Mouse (Mus musculus) neural tube, embryonic 15.5 days (tissue): Measurements from ENCODE around the gene Chmp3. TPM values are rescaled to one million over a fixed set of nuclear protein-coding genes. Genes with fewer than 3 reads are reported as not detected.
A peak's percentile ranks its signal among the peaks of the same experiment; 100 is the strongest.

Experiments
- ATAC-seq: fragments of 200-750 bp; cut with Nextera tagmentation; 2 replicates; pipeline ENCODE4 v1.8.0; 2017; ENCODE audit warnings: mild to moderate bottlenecking, moderate TSS enrichment, moderate library complexity; ENCODE audit not compliant: low FRiP score
- H3K27ac ChIP-seq: fragments of 300-500 bp; sonication (generic); replicated peaks from 2 replicates; pipeline ENCODE4 v1.5.1; 2015; ENCODE audit warnings: mild to moderate bottlenecking, inconsistent platforms
- H3K27me3 ChIP-seq: fragments of 300-500 bp; sonication (generic); replicated peaks from 2 replicates; pipeline ENCODE4 v1.6.1; 2015; ENCODE audit warnings: inconsistent platforms
- H3K36me3 ChIP-seq: fragments of 300-500 bp; sonication (generic); 2 replicates; pipeline ENCODE4 v1.6.1; 2015; ENCODE audit warnings: inconsistent platforms
- H3K4me1 ChIP-seq: fragments of 300-500 bp; sonication (generic); 2 replicates; pipeline ENCODE4 v1.6.1; 2015; ENCODE audit warnings: inconsistent platforms
- H3K4me2 ChIP-seq: fragments of 300-500 bp; sonication (generic); 2 replicates; pipeline ENCODE4 v1.6.1; 2015; ENCODE audit warnings: inconsistent platforms, mild to moderate bottlenecking, moderate library complexity
- H3K4me3 ChIP-seq: fragments of 300-500 bp; sonication (generic); replicated peaks from 2 replicates; pipeline ENCODE4 v1.5.1; 2015; ENCODE audit warnings: mild to moderate bottlenecking, inconsistent platforms
- H3K9ac ChIP-seq: fragments of 300-500 bp; sonication (generic); replicated peaks from 2 replicates; pipeline ENCODE4 v1.6.1; 2015; ENCODE audit warnings: mild to moderate bottlenecking, inconsistent platforms
- H3K9me3 ChIP-seq: fragments of 300-500 bp; sonication (generic); replicated peaks from 2 replicates; pipeline ENCODE4 v1.6.1; 2016; ENCODE audit warnings: inconsistent platforms
- WGBS: fragments of 180-500 bp; shearing (Covaris S2); methylation state at CpG from one replicate; pipeline ENCODE4 v1.1.7; 2015; ENCODE audit warnings: mixed read lengths; 5-methylcytosine and 5-hydroxymethylcytosine counted together
- polyA plus RNA-seq: library from polyadenylated mRNA; unstranded; fragments of >200 nt; fragmentation: Nextera tagmentation; extraction: Ambion mirVana; gene quantifications from 2 replicates; pipeline ENCODE4 v1.2.1, GENCODE M21; 2015

Chmp3 gene
- polyA plus RNA-seq, result 58.6 and 62.8 TPM in 2 replicates

DNA sequence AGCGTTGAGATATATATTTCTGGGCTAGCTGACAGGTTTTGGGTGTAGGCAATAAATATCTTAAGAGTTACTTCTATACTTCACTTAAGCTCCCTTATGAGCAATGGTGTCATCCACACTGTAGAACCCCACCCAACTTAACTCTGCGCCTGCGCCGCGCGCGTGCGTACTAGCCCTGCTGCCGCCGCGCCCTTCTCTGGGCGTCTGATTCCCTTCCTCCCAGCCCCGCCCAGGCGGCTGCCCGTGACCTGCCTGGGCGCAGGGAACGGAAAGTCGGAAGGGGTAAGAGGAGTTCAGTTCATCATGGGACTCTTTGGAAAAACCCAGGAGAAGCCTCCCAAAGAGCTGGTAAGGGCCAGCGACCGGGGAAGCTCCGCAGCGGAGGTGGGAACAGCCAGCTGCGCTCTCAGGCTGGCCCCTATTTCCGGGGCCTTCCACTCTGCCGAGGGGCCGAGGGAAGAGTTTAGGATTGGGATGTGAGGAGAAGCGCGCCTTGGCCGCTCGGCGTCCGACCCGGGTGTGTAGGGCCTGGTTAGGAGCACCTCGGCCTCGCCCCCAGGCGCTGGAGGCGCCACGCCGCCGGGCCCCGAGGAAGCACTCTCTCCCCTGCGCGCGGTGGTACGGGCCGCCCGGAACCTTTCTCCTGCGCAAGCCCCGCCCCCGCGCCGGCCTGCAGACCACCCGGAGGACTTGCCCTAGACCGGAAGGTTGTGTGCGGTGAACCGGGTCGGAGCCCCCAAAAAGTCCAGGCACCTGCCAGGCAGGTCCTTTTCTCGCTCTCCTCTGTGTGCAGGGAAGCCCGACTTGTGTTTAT lies at the start of gene Chmp3:
Gene Chmp3 (plus strand): TSS at position 112 of the 814 bp plus-strand sequence.
- H3K9me3 ChIP-seq, result no peaks in the 10 kb centered on the region
- WGBS, result under 1% methylated on average over 57 of the region's 59 CpGs
- H3K27me3 ChIP-seq, result 0 out of 2 replicates have a peak, but pooled peaks cover 3% of the 10 kb centered on the region
- H3K4me1 ChIP-seq, result peaks cover 9% of the 10 kb centered on the region
- H3K36me3 ChIP-seq, result no peaks in the 10 kb centered on the region
- peak within 1 kb of the TSS; percentile 62 for H3K4me2 ChIP-seq
- H3K4me3 ChIP-seq, result peak within 1 kb of the TSS; percentile 87
- H3K27ac ChIP-seq, result peak within 1 kb of the TSS; percentile 99
- peak within 1 kb of the TSS; percentile 98 for H3K9ac ChIP-seq
- ATAC-seq, result peak; percentile 99

DNA sequence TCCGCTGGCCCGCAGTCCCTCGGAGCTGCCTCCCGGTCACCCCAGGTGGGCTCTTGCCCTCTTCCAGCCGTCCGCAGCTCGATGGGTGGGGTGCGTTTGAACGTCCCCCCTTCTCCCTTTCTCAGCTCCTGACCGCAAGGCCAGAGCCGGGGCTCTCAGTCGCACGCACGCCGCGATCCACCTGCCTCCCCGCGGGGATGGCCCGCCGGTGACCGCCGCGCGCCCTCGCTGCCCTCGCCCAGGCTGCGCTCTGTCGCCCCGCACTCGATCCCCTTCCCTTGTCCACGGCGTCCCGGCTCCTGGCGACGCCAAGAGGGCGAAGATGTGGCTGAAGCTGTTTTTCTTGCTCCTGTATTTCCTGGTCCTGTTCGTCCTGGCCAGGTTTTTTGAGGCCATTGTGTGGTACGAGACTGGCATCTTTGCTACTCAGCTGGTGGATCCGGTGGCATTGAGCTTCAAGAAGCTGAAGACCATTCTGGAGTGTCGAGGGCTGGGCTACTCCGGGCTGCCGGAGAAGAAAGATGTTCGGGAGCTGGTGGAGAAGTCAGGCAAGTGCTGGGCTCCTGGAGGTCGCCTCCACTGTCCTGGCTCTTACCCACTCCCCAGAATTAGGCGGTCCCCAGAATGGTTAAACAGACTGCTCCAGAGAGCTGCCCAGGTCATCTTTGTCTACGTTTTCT lies 49.1 kb upstream of the Chmp3 start:
- Histone ChIP-seq H3K4me1 (peaks cover 17% of the 10 kb centered on the region), H3K36me3 (0 out of 2 replicates have a peak, but pooled peaks cover 5% of the 10 kb centered on the region), H3K4me3 (peak overlapping the region; percentile 93), H3K9me3 (no peaks in the 10 kb centered on the region), H3K27me3 (no peaks in the 10 kb centered on the region), H3K4me2 (peak overlapping the region; percentile 64), H3K27ac (peak overlapping the region; percentile 99), H3K9ac (peak overlapping the region; percentile 99)
- under 1% methylated on average over 46 of the region's 46 CpGs for WGBS
- ATAC-seq, result peak; percentile 57

DNA sequence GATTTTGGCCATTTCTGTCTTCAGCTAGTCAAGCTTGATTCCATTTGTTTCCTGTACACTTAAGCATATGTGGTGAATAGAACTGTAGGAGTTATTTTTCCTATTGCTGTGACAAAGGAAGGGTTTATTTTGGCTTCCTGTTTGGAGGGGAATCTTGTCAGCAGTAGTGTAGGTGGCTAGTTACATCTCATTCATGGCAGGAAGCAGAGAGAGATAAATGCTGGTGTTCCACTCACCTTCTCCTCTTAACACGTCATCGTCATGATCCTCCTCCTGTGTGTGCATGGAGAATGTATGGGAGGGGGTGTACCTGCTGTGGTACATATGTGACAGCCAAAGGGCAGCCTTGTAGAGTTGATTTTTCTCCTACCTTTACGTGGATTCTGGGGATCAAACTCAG lies 43.0 kb upstream of the Chmp3 start:
- Histone ChIP-seq H3K4me1 (peaks cover 13% of the 10 kb centered on the region), H3K27ac (no peak overlapping the region), H3K4me2 (no peak overlapping the region), H3K9me3 (no peaks in the 10 kb centered on the region), H3K36me3 (peaks cover 22% of the 10 kb centered on the region), H3K27me3 (no peaks in the 10 kb centered on the region), H3K9ac (no peak overlapping the region), H3K4me3 (no peak overlapping the region)
- no peak for ATAC-seq
- WGBS, result 94% methylated on average over 3 of the region's 3 CpGs

DNA sequence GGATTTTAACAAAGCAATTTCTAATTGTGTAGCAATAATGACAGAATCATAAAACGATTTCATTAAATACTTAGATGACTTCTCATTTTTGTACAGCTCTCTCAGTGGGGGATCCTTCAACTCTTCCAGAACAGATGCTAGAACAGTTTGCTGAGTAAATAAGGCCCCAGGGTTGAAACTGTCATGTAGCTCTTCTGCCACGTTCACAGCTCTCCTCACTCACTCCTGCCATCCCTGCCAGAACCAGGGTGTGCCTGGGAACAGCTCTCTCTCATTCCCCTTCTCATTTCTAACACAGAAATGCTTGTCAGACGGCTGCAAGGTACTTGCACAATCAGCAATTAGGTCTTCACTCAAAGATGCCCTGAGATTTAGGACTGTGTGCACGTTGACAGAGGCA lies 40.6 kb upstream of the Chmp3 start:
- Histone ChIP-seq H3K27me3 (no peaks in the 10 kb centered on the region), H3K27ac (no peak overlapping the region), H3K9ac (no peak overlapping the region), H3K9me3 (no peaks in the 10 kb centered on the region), H3K4me2 (no peak overlapping the region), H3K4me1 (peaks cover 3% of the 10 kb centered on the region; the same call in 1 of the 2 replicates), H3K36me3 (peaks cover 26% of the 10 kb centered on the region), H3K4me3 (no peak overlapping the region)
- no peak for ATAC-seq
- WGBS, result 51% methylated on average over 4 of the region's 4 CpGs

DNA sequence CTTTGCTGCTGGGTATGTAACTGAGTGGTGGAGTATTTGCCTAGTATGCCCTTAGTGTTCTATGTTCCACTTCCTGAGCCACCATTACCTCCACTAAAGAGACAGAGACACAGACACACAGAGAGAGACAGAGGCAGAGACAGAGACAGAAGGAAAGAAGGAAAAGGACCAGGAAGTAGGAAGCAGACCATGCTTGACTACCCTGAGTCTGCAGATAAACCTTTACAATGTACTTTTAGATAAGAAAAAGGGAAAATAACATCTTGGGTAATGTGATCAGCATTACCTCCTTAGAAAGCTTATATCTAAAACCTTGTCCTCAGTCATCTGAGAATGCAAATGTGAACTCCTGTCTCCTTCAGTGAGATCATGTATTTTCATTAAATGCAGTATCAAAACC lies 39.9 kb upstream of the Chmp3 start:
- Histone ChIP-seq H3K36me3 (peaks cover 29% of the 10 kb centered on the region), H3K4me3 (no peak overlapping the region), H3K4me1 (0 out of 2 replicates have a peak, but pooled peaks cover 3% of the 10 kb centered on the region), H3K4me2 (no peak overlapping the region), H3K9ac (no peak overlapping the region), H3K27me3 (no peaks in the 10 kb centered on the region), H3K27ac (no peak overlapping the region), H3K9me3 (no peaks in the 10 kb centered on the region)
- no peak for ATAC-seq

DNA sequence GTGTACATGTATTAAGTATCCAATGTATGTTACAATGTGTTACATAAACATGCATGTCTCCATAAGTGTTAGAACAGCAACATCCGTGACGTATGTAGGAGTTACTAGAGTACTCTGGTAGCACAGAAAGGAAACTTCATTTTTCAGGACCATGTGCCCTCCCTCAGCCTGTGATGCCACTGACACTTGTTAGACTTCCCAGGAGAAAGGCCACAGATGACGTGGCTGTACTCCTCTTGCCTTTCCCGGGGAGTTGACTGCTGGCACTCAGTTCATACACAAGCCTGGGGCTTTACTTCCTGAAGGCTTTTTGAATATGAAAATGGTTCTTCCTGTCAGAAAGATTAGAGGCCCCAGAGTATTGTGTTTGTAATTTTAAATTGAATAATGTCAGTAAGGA lies 39.5 kb upstream of the Chmp3 start:
- no peak overlapping the region for H3K4me2 ChIP-seq
- H3K9ac ChIP-seq, result no peak overlapping the region
- no peaks in the 10 kb centered on the region for H3K9me3 ChIP-seq
- H3K27me3 ChIP-seq, result no peaks in the 10 kb centered on the region
- 89% methylated on average over 4 of the region's 4 CpGs for WGBS
- no peak for ATAC-seq
- no peak overlapping the region for H3K4me3 ChIP-seq
- 0 out of 2 replicates have a peak, but pooled peaks cover 3% of the 10 kb centered on the region for H3K4me1 ChIP-seq
- H3K27ac ChIP-seq, result no peak overlapping the region
- peaks cover 31% of the 10 kb centered on the region for H3K36me3 ChIP-seq

DNA sequence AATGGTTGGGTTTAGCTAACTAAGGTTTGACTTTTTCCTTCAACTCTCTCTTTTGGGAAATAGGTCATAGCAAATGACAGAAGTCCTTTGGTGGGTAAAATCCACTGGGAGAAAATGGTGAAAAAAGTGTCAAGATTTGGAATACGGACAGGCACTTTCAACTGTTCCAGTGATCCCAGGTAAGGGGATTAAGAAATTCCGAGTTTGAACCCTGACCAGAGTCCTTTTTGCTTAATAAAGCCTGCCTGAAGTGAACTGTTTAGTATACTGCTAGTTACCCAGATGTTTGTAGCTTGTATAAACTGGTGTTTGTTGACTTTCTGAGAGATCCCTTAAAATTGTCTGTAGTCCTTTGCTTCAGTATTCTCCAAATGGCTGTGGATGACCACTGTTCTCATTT lies 37.9 kb upstream of the Chmp3 start:
- H3K4me1 ChIP-seq, result 0 out of 2 replicates have a peak, but pooled peaks cover 3% of the 10 kb centered on the region
- WGBS, result 95% methylated on average over 2 of the region's 2 CpGs
- H3K9ac ChIP-seq, result no peak overlapping the region
- no peaks in the 10 kb centered on the region for H3K9me3 ChIP-seq
- ATAC-seq, result no peak
- H3K27ac ChIP-seq, result no peak overlapping the region
- no peak overlapping the region for H3K4me2 ChIP-seq
- no peak overlapping the region for H3K4me3 ChIP-seq
- no peaks in the 10 kb centered on the region for H3K27me3 ChIP-seq
- peaks cover 36% of the 10 kb centered on the region for H3K36me3 ChIP-seq

DNA sequence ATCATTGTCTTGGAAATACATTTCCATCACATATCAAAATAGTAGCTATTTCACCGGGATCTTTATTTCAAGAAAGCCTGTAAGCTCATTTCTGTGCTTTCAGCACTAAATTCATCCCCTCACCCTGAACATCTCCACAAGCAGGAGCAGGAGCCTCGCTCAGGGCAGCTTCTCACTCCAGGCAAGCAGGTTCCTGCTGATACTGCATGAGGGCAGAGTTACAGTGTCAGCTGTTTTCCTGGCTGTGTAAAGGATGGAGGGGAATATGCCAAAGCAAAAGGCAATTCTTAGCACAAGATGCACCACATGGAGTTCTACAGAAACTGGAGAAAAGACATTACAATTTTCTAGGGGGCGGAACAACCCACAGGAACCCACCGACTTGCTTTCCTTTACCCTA lies 24.1 kb upstream of the Chmp3 start:
- Histone ChIP-seq H3K36me3 (0 out of 2 replicates have a peak, but pooled peaks cover 3% of the 10 kb centered on the region), H3K4me1 (no peaks in the 10 kb centered on the region), H3K9ac (no peak overlapping the region), H3K27ac (no peak overlapping the region), H3K4me2 (no peak overlapping the region), H3K27me3 (no peaks in the 10 kb centered on the region), H3K4me3 (no peak overlapping the region), H3K9me3 (no peaks in the 10 kb centered on the region)
- ATAC-seq, result no peak
- WGBS, result 91% methylated on average over 4 of the region's 4 CpGs

DNA sequence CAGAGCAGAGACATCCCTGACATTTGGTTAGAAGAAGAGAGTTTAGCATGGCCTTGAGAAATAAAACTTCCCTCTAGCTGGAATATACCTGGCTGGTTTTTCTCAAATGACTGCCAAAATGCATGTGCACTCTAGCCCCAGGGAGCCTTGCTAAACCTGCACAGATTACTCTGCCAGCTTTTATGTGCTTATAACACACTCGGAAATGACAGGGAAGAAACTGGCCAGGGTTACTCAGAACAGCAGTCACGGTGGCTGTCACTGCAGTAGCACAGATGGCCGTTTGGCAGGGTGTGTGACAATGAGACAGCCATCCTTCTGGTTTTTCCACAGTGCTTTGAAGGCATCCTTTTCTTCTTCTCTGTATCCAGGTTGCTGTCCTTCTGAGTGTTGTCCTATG lies 18.0 kb upstream of the Chmp3 start:
- ATAC-seq, result no peak
- Histone ChIP-seq H3K9ac (no peak overlapping the region), H3K36me3 (no peaks in the 10 kb centered on the region), H3K4me1 (no peaks in the 10 kb centered on the region), H3K27me3 (no peaks in the 10 kb centered on the region), H3K9me3 (no peaks in the 10 kb centered on the region), H3K27ac (no peak overlapping the region), H3K4me2 (no peak overlapping the region), H3K4me3 (no peak overlapping the region)
- WGBS, result 50% methylated on average over 3 of the region's 3 CpGs

DNA sequence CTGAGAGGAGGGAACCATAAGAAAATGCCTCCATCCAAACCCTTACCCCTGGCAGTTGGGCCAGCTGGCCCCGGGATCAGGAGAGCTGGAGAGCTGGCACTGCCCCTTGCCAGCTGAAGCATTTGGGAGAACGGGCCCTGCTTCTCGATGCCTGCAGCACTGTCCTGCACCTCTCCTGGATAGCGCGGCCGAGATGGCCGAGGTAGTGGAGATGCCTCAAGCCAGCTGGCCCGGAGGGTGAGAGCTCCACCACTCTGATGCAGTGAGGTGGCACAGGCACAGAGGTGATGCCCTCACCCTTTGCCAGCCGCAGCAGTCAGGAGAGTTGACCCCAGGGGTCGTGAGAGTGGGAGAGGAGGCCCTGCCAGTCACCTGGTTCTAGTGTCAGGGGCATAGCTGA lies 16.5 kb upstream of the Chmp3 start:
- H3K4me3 ChIP-seq, result no peak overlapping the region
- no peaks in the 10 kb centered on the region for H3K27me3 ChIP-seq
- H3K27ac ChIP-seq, result no peak overlapping the region
- no peaks in the 10 kb centered on the region for H3K4me1 ChIP-seq
- no peaks in the 10 kb centered on the region for H3K9me3 ChIP-seq
- H3K4me2 ChIP-seq, result no peak overlapping the region
- WGBS, result 91% methylated on average over 10 of the region's 10 CpGs
- ATAC-seq, result 0 out of 2 replicates have a peak, but pooled peaks have one; percentile 21
- no peaks in the 10 kb centered on the region for H3K36me3 ChIP-seq
- no peak overlapping the region for H3K9ac ChIP-seq

DNA sequence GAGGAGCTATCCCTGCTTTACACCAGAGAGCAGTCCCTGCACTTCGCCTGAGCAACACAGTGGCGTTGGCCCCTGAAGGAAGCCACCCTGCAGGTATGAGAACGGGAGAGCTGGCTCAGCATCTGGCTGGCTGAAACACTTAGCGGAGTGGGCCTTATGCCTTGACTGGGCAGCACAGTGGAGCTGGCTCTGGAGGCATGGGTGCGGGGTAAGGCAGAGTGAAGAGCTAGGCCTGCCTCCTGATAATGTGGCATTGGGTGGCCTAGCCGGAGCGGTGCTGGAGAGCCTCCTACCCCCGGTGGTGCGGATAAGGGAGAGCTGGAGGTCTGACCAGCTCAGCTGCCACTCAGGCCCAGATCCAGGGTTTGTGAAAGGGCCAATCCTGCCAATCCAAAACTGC lies 15.8 kb upstream of the Chmp3 start:
- 92% methylated on average over 9 of the region's 9 CpGs for WGBS
- no peaks in the 10 kb centered on the region for H3K36me3 ChIP-seq
- no peaks in the 10 kb centered on the region for H3K4me1 ChIP-seq
- no peaks in the 10 kb centered on the region for H3K27me3 ChIP-seq
- no peak overlapping the region for H3K4me2 ChIP-seq
- no peak overlapping the region for H3K27ac ChIP-seq
- no peak for ATAC-seq
- H3K9me3 ChIP-seq, result no peaks in the 10 kb centered on the region
- H3K9ac ChIP-seq, result no peak overlapping the region
- no peak overlapping the region for H3K4me3 ChIP-seq

DNA sequence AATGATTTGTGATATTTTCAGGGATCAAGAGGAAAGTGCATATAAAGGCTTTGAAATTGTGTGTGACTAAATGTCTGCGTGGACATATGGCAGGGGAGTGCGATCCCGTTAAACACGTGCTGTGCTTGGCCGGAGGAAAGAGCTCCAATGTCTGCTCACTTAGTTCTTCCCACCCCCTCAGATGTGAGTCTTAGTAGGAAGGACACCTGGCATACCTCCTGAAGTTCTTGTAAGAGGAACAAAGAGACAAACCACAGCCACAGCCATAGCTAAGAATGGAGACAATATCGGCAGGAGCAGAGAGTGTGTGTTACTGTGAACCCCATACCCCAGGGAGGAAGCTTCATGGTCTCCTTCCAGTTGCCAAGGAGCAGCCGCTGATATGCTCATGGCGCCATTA lies 13.4 kb upstream of the Chmp3 start:
- no peak for ATAC-seq
- no peaks in the 10 kb centered on the region for H3K9me3 ChIP-seq
- H3K4me3 ChIP-seq, result no peak overlapping the region
- no peak overlapping the region for H3K27ac ChIP-seq
- H3K9ac ChIP-seq, result no peak overlapping the region
- no peak overlapping the region for H3K4me2 ChIP-seq
- no peaks in the 10 kb centered on the region for H3K36me3 ChIP-seq
- 89% methylated on average over 8 of the region's 8 CpGs for WGBS
- H3K27me3 ChIP-seq, result no peaks in the 10 kb centered on the region
- H3K4me1 ChIP-seq, result no peaks in the 10 kb centered on the region
